Mouse (Mus musculus): ENCODE results near the gene Rps28. TPM values are rescaled to one million over a fixed set of nuclear protein-coding genes. Genes with fewer than 3 reads are reported as not detected.
A peak's percentile ranks its signal among the peaks of the same experiment; 100 is the strongest.

The Rps28 gene
- polyA plus RNA-seq, 1 experiment from 2014 or later, result 388 TPM

- WGBS, result 1% methylated on average over 50 of the region's 50 CpGs
- H3K36me3 ChIP-seq (ENCODE audit: control insufficient read depth, insufficient read depth), result peaks cover 11% of the 10 kb centered on the region
- peaks cover 62% of the 10 kb centered on the region for H3K4me1 ChIP-seq (ENCODE audit: control insufficient read depth, insufficient read depth, low read length)
- peak within 1 kb of the TSS; percentile 93 for H3K4me2 ChIP-seq (ENCODE audit: low read depth, low read length)
- peak within 1 kb of the TSS; percentile 58 for H3K4me3 ChIP-seq (ENCODE audit: low read length)
- no peaks in the 10 kb centered on the region for H3K9me3 ChIP-seq (replicated peaks; ENCODE audit: control insufficient read depth, low read length)
- peak; percentile 63 for ATAC-seq (replicated peaks; ENCODE audit: extremely low read depth, insufficient read depth, low FRiP score)
- no peaks in the 10 kb centered on the region for H3K27me3 ChIP-seq (ENCODE audit: control insufficient read depth, insufficient read depth, low read length)
- peak within 1 kb of the TSS; percentile 76 for H3K9ac ChIP-seq (ENCODE audit: low read length)
- peak within 1 kb of the TSS; percentile 96 for H3K27ac ChIP-seq (ENCODE audit: low read length)
Observed at GRCm38 (mm10) chr17:33781124-33781977, 43.0 kb downstream of the Rps28 start, which contains the start of gene Angptl4. TSS of gene Angptl4 (minus strand) at chr17:33781830.

DNA sequence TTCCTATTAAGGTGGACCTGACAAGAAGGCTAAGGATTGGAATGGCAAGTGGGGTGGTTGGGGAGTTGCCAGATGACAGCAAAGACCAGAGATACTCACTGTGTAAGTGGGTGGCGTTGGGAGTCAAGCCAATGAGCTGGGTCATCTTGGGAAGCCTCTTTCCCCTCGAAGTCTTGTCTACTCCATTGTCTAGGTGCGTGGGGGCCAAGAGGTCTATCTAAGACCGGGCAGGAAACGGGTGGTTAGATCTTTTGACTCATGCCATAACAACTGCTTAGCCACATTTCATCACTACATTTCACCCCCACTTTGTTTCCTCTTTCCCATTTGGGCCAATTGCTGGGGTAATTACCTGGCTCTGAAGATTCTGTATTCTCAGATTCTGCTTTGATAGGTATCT, 43.9 kb downstream of the Rps28 start:
- Histone ChIP-seq H3K9me3 (replicated peaks; ENCODE audit: control insufficient read depth, low read length) (no peaks in the 10 kb centered on the region), H3K27ac (ENCODE audit: low read length) (peak overlapping the region; percentile 96), H3K4me3 (ENCODE audit: low read length) (peak overlapping the region; percentile 58), H3K36me3 (ENCODE audit: control insufficient read depth, insufficient read depth) (peaks cover 14% of the 10 kb centered on the region), H3K4me2 (ENCODE audit: low read depth, low read length) (peak overlapping the region; percentile 93), H3K27me3 (ENCODE audit: control insufficient read depth, insufficient read depth, low read length) (no peaks in the 10 kb centered on the region), H3K9ac (ENCODE audit: low read length) (peak overlapping the region; percentile 76), H3K4me1 (ENCODE audit: control insufficient read depth, insufficient read depth, low read length) (peaks cover 62% of the 10 kb centered on the region)
- WGBS, result 66% methylated on average over 5 of the region's 5 CpGs
- ATAC-seq (replicated peaks; ENCODE audit: extremely low read depth, insufficient read depth, low FRiP score), result no peak

GRCm38 (mm10) chr17:33779967-33780295, 44.4 kb downstream of the Rps28 start:
- peak overlapping the region; percentile 57 for H3K9ac ChIP-seq (ENCODE audit: low read length)
- no peaks in the 10 kb centered on the region for H3K9me3 ChIP-seq (replicated peaks; ENCODE audit: control insufficient read depth, low read length)
- peaks cover 18% of the 10 kb centered on the region for H3K36me3 ChIP-seq (ENCODE audit: control insufficient read depth, insufficient read depth)
- no peaks in the 10 kb centered on the region for H3K27me3 ChIP-seq (ENCODE audit: control insufficient read depth, insufficient read depth, low read length)
- no peak for ATAC-seq (replicated peaks; ENCODE audit: extremely low read depth, insufficient read depth, low FRiP score)
- H3K4me2 ChIP-seq (ENCODE audit: low read depth, low read length), result peak overlapping the region; percentile 93
- peak overlapping the region; percentile 96 for H3K27ac ChIP-seq (ENCODE audit: low read length)
- WGBS, result 72% methylated on average over 5 of the region's 5 CpGs
- peak overlapping the region; percentile 58 for H3K4me3 ChIP-seq (ENCODE audit: low read length)
- H3K4me1 ChIP-seq (ENCODE audit: control insufficient read depth, insufficient read depth, low read length), result peaks cover 58% of the 10 kb centered on the region

GRCm38 (mm10) chr17:33779271-33779966, 44.9 kb downstream of the Rps28 start:
- peak overlapping the region; percentile 63 for H3K9ac ChIP-seq (ENCODE audit: low read length)
- peak overlapping the region; percentile 58 for H3K4me3 ChIP-seq (ENCODE audit: low read length)
- peaks cover 19% of the 10 kb centered on the region for H3K36me3 ChIP-seq (ENCODE audit: control insufficient read depth, insufficient read depth)
- no peaks in the 10 kb centered on the region for H3K9me3 ChIP-seq (replicated peaks; ENCODE audit: control insufficient read depth, low read length)
- peak overlapping the region; percentile 93 for H3K4me2 ChIP-seq (ENCODE audit: low read depth, low read length)
- WGBS, result 26% methylated on average over 9 of the region's 9 CpGs
- H3K27me3 ChIP-seq (ENCODE audit: control insufficient read depth, insufficient read depth, low read length), result no peaks in the 10 kb centered on the region
- H3K27ac ChIP-seq (ENCODE audit: low read length), result peak overlapping the region; percentile 96
- ATAC-seq (replicated peaks; ENCODE audit: extremely low read depth, insufficient read depth, low FRiP score), result peak; percentile 85
- H3K4me1 ChIP-seq (ENCODE audit: control insufficient read depth, insufficient read depth, low read length), result peaks cover 54% of the 10 kb centered on the region

GRCm38 (mm10) chr17:33775287-33775686, 49.1 kb downstream of the Rps28 start:
- Histone ChIP-seq H3K27ac (ENCODE audit: low read length) (no peak overlapping the region), H3K4me2 (ENCODE audit: low read depth, low read length) (no peak overlapping the region)

GRCm38 (mm10) chr17:33774573-33775155, 49.7 kb downstream of the Rps28 start:
- Histone ChIP-seq H3K9me3 (replicated peaks; ENCODE audit: control insufficient read depth, low read length) (no peaks in the 10 kb centered on the region), H3K27ac (ENCODE audit: low read length) (no peak overlapping the region), H3K4me2 (ENCODE audit: low read depth, low read length) (no peak overlapping the region), H3K9ac (ENCODE audit: low read length) (no peak overlapping the region), H3K36me3 (ENCODE audit: control insufficient read depth, insufficient read depth) (peaks cover 19% of the 10 kb centered on the region), H3K27me3 (ENCODE audit: control insufficient read depth, insufficient read depth, low read length) (no peaks in the 10 kb centered on the region), H3K4me1 (ENCODE audit: control insufficient read depth, insufficient read depth, low read length) (peaks cover 14% of the 10 kb centered on the region), H3K4me3 (ENCODE audit: low read length) (no peak overlapping the region)
- 86% methylated on average over 8 of the region's 8 CpGs for WGBS
- ATAC-seq (replicated peaks; ENCODE audit: extremely low read depth, insufficient read depth, low FRiP score), result no peak

More at GRCm38 (mm10) chr17:33775287-33775686, 49.1 kb downstream of the Rps28 start:
- 94% methylated on average over 4 of the region's 4 CpGs for WGBS
- Histone ChIP-seq H3K4me1 (ENCODE audit: control insufficient read depth, insufficient read depth, low read length) (peaks cover 20% of the 10 kb centered on the region), H3K9me3 (replicated peaks; ENCODE audit: control insufficient read depth, low read length) (no peaks in the 10 kb centered on the region), H3K36me3 (ENCODE audit: control insufficient read depth, insufficient read depth) (peaks cover 19% of the 10 kb centered on the region), H3K9ac (ENCODE audit: low read length) (no peak overlapping the region), H3K27me3 (ENCODE audit: control insufficient read depth, insufficient read depth, low read length) (no peaks in the 10 kb centered on the region), H3K4me3 (ENCODE audit: low read length) (no peak overlapping the region)
- no peak for ATAC-seq (replicated peaks; ENCODE audit: extremely low read depth, insufficient read depth, low FRiP score)

DNA sequence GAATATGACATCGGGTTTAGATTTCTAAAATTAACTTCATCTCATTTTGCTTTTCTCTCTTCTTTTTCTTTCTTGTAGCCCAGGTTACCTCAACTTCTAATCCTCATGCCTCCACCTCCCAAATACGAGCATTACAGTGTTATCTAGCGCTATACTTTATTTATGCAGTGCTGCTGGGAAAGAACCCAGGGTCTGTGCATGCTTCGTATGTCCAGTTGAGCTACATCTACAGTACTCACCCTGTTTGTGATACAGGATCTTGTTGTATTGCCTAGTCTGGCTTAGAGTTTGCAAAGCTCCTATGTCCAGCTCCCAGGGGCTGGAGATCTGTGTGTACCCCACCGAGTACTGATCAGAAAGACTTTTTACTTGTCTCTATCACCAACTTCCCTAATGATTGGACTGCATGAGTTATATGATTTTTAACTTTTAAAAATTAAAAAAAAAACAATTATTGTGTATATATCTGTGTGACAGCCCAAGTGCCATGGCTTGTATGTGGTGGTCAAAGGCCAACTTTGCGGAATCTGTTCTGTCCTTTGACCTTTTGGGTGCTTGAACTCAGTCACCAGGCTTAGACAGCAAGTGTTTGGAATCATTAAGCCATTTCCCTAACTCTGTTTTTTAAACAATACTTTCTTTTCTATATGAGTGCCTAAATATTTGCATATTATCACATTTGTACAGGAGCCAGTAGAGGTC, 50.3 kb downstream of the Rps28 start:
- no peaks in the 10 kb centered on the region for H3K27me3 ChIP-seq (ENCODE audit: control insufficient read depth, insufficient read depth, low read length)
- peaks cover 9% of the 10 kb centered on the region for H3K4me1 ChIP-seq (ENCODE audit: control insufficient read depth, insufficient read depth, low read length)
- no peak overlapping the region for H3K4me2 ChIP-seq (ENCODE audit: low read depth, low read length)
- H3K9ac ChIP-seq (ENCODE audit: low read length), result no peak overlapping the region
- no peak overlapping the region for H3K27ac ChIP-seq (ENCODE audit: low read length)
- 84% methylated on average over 6 of the region's 6 CpGs for WGBS
- no peaks in the 10 kb centered on the region for H3K9me3 ChIP-seq (replicated peaks; ENCODE audit: control insufficient read depth, low read length)
- ATAC-seq (replicated peaks; ENCODE audit: extremely low read depth, insufficient read depth, low FRiP score), result no peak
- no peak overlapping the region for H3K4me3 ChIP-seq (ENCODE audit: low read length)
- H3K36me3 ChIP-seq (ENCODE audit: control insufficient read depth, insufficient read depth), result peaks cover 19% of the 10 kb centered on the region

DNA sequence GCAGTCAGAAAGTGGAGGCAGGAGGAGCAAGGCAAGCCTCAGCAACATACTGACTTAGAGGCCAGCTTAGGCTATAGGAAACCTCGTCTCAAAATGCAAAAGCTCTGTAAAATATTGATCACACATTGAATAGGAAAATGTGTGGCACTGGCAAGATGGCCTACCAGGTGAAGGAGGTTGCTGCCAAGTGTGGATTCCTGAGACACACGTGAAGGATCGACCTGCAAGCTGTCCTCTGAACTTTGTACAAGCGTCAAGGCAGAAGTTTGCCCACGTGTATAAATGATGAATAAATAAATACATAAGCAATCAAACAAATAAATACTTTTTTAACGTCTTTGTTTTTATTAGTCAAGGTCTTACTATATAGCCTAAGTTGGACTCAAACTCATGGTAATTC, 50.9 kb downstream of the Rps28 start:
- Histone ChIP-seq H3K4me3 (ENCODE audit: low read length) (no peak overlapping the region), H3K27me3 (ENCODE audit: control insufficient read depth, insufficient read depth, low read length) (no peaks in the 10 kb centered on the region), H3K4me2 (ENCODE audit: low read depth, low read length) (no peak overlapping the region), H3K9ac (ENCODE audit: low read length) (no peak overlapping the region), H3K27ac (ENCODE audit: low read length) (no peak overlapping the region), H3K9me3 (replicated peaks; ENCODE audit: control insufficient read depth, low read length) (no peaks in the 10 kb centered on the region), H3K4me1 (ENCODE audit: control insufficient read depth, insufficient read depth, low read length) (peaks cover 3% of the 10 kb centered on the region), H3K36me3 (ENCODE audit: control insufficient read depth, insufficient read depth) (peaks cover 19% of the 10 kb centered on the region)
- 79% methylated on average over 6 of the region's 6 CpGs for WGBS
- ATAC-seq (replicated peaks; ENCODE audit: extremely low read depth, insufficient read depth, low FRiP score), result no peak
